Mouse (Mus musculus): ENCODE results near the gene Aldh18a1. TPM values are rescaled to one million over a fixed set of nuclear protein-coding genes. Genes with fewer than 3 reads are reported as not detected.
A peak's percentile ranks its signal among the peaks of the same experiment; 100 is the strongest.
"Not testable (repeated sequence)": the region's sequence is repeated elsewhere in the genome, so short reads cannot be mapped to it uniquely, and the experiment has no call there.

Aldh18a1 gene
- polyA plus RNA-seq, 1 experiment from 2014 or later = 70.1 TPM

- ATAC-seq (ENCODE audit: insufficient read depth) (no peak), DNase-seq (peak; percentile 32)
- WGBS = 89% methylated on average over 3 of the region's 3 CpGs
- H3K4me3 ChIP-seq (ENCODE audit: low read depth, low read length) = no peak overlapping the region
- H3K4me2 ChIP-seq = no peak overlapping the region
- H3K27ac ChIP-seq (ENCODE audit: low read depth) = no peak overlapping the region
- peaks cover 92% of the 10 kb centered on the region for H3K36me3 ChIP-seq (ENCODE audit: insufficient read depth)
- no peaks in the 10 kb centered on the region for H3K4me1 ChIP-seq (ENCODE audit: insufficient read depth)
- TF ChIP-seq CTCF (IDR thresholded peaks at IDR 0.05; ENCODE audit: low read depth) = no peak
- H3K9me3 ChIP-seq (ENCODE audit: low read depth, low read length) = peaks cover 17% of the 10 kb centered on the region; the same call in 1 of the 2 replicates
- H3K27me3 ChIP-seq (ENCODE audit: insufficient read depth, low read length) = no peaks in the 10 kb centered on the region
- no peak overlapping the region for H3K9ac ChIP-seq
These were observed 20.6 kb downstream of the Aldh18a1 start for GRCm38 (mm10) chr19:40567616-40568015.

GRCm38 (mm10) chr19:40563880-40564645, 24.2 kb downstream of the Aldh18a1 start:
- TF ChIP-seq CTCF (IDR thresholded peaks at IDR 0.05; ENCODE audit: low read depth) = no peak

GRCm38 (mm10) chr19:40561521-40561920, 26.7 kb downstream of the Aldh18a1 start:
- peaks cover 68% of the 10 kb centered on the region for H3K36me3 ChIP-seq (ENCODE audit: insufficient read depth)
- H3K27ac ChIP-seq (ENCODE audit: low read depth); H3K4me2 ChIP-seq; ATAC-seq (ENCODE audit: insufficient read depth); H3K4me3 ChIP-seq (ENCODE audit: low read depth, low read length); H3K27me3 ChIP-seq (ENCODE audit: insufficient read depth, low read length); H3K9me3 ChIP-seq (ENCODE audit: low read depth, low read length); DNase-seq; H3K9ac ChIP-seq; H3K4me1 ChIP-seq (ENCODE audit: insufficient read depth): not testable (repeated sequence)
- 75% methylated on average over 12 of the region's 31 CpGs for whole genome bisulfite sequencing

More at GRCm38 (mm10) chr19:40563880-40564645, 24.2 kb downstream of the Aldh18a1 start:
- Histone ChIP-seq H3K27me3 (ENCODE audit: insufficient read depth, low read length) (no peaks in the 10 kb centered on the region), H3K9ac (no peak overlapping the region), H3K4me2 (no peak overlapping the region), H3K4me3 (ENCODE audit: low read depth, low read length) (no peak overlapping the region), H3K4me1 (ENCODE audit: insufficient read depth) (no peaks in the 10 kb centered on the region), H3K27ac (ENCODE audit: low read depth) (no peak overlapping the region), H3K9me3 (ENCODE audit: low read depth, low read length) (no peaks in the 10 kb centered on the region), H3K36me3 (ENCODE audit: insufficient read depth) (peaks cover 72% of the 10 kb centered on the region)
- WGBS = 66% methylated on average over 10 of the region's 10 CpGs
- no peak for DNase-seq
- no peak for ATAC-seq (ENCODE audit: insufficient read depth)

- Histone ChIP-seq H3K4me1 (ENCODE audit: insufficient read depth) (peaks cover 8% of the 10 kb centered on the region; the same call in 1 of the 2 replicates), H3K27me3 (ENCODE audit: insufficient read depth, low read length) (no peaks in the 10 kb centered on the region), H3K4me3 (ENCODE audit: low read depth, low read length) (no peak overlapping the region), H3K27ac (ENCODE audit: low read depth) (no peak overlapping the region), H3K4me2 (no peak overlapping the region), H3K9ac (no peak overlapping the region), H3K9me3 (ENCODE audit: low read depth, low read length) (no peaks in the 10 kb centered on the region), H3K36me3 (ENCODE audit: insufficient read depth) (peaks cover 62% of the 10 kb centered on the region)
- no peak for TF ChIP-seq CTCF (IDR thresholded peaks at IDR 0.05; ENCODE audit: low read depth)
- WGBS = 72% methylated on average over 7 of the region's 7 CpGs
- ATAC-seq (ENCODE audit: insufficient read depth) (no peak), DNase-seq (no peak)
These were observed 32.2 kb downstream of the Aldh18a1 start for GRCm38 (mm10) chr19:40556029-40556428.

- DNase-seq = no peak
- WGBS = 90% methylated on average over 8 of the region's 8 CpGs
- Histone ChIP-seq H3K9ac (no peak overlapping the region), H3K27ac (ENCODE audit: low read depth) (peak overlapping the region; percentile 85), H3K9me3 (ENCODE audit: low read depth, low read length) (no peaks in the 10 kb centered on the region), H3K4me1 (ENCODE audit: insufficient read depth) (peaks cover 8% of the 10 kb centered on the region; the same call in 1 of the 2 replicates), H3K27me3 (ENCODE audit: insufficient read depth, low read length) (no peaks in the 10 kb centered on the region), H3K4me2 (no peak overlapping the region), H3K4me3 (ENCODE audit: low read depth, low read length) (no peak overlapping the region), H3K36me3 (ENCODE audit: insufficient read depth) (peaks cover 71% of the 10 kb centered on the region)
- TF ChIP-seq CTCF (IDR thresholded peaks at IDR 0.05; ENCODE audit: low read depth) = no peak
- ATAC-seq (ENCODE audit: insufficient read depth) = no peak
These were observed 33.1 kb downstream of the Aldh18a1 start for GRCm38 (mm10) chr19:40555136-40555535.

- 0 out of 2 replicates have a peak, but pooled peaks have one; percentile 12 for TF ChIP-seq CTCF (IDR thresholded peaks at IDR 0.05; ENCODE audit: low read depth)
- Histone ChIP-seq H3K9me3 (ENCODE audit: low read depth, low read length) (no peaks in the 10 kb centered on the region), H3K4me1 (ENCODE audit: insufficient read depth) (peaks cover 8% of the 10 kb centered on the region; the same call in 1 of the 2 replicates), H3K27me3 (ENCODE audit: insufficient read depth, low read length) (no peaks in the 10 kb centered on the region), H3K4me3 (ENCODE audit: low read depth, low read length) (no peak overlapping the region), H3K9ac (no peak overlapping the region), H3K36me3 (ENCODE audit: insufficient read depth) (peaks cover 72% of the 10 kb centered on the region), H3K4me2 (peak overlapping the region; percentile 33), H3K27ac (ENCODE audit: low read depth) (peak overlapping the region; percentile 85)
- 39% methylated on average over 11 of the region's 11 CpGs for WGBS
- ATAC-seq (ENCODE audit: insufficient read depth) (peak; percentile 66), DNase-seq (peak; percentile 73)
These were observed 33.9 kb downstream of the Aldh18a1 start for GRCm38 (mm10) chr19:40554343-40554742.

GRCm38 (mm10) chr19:40553849-40554248, 34.4 kb downstream of the Aldh18a1 start:
- Histone ChIP-seq H3K27me3 (ENCODE audit: insufficient read depth, low read length) (no peaks in the 10 kb centered on the region), H3K27ac (ENCODE audit: low read depth) (peak overlapping the region; percentile 85), H3K9ac (no peak overlapping the region), H3K4me1 (ENCODE audit: insufficient read depth) (peaks cover 8% of the 10 kb centered on the region; the same call in 1 of the 2 replicates), H3K4me3 (ENCODE audit: low read depth, low read length) (no peak overlapping the region), H3K9me3 (ENCODE audit: low read depth, low read length) (no peaks in the 10 kb centered on the region), H3K36me3 (ENCODE audit: insufficient read depth) (peaks cover 72% of the 10 kb centered on the region), H3K4me2 (peak overlapping the region; percentile 33)
- peak; percentile 90 for ATAC-seq (ENCODE audit: insufficient read depth)
- DNase-seq = peak; percentile 95
- WGBS = 45% methylated on average over 6 of the region's 6 CpGs
- TF ChIP-seq CTCF (IDR thresholded peaks at IDR 0.05; ENCODE audit: low read depth) = no peak
